Mouse (Mus musculus): ENCODE results near the gene Alpl. TPM values are rescaled to one million over a fixed set of nuclear protein-coding genes. Genes with fewer than 3 reads are reported as not detected.

Gene Alpl
- polyA plus RNA-seq, 1 experiment from 2014 or later = 9.7 TPM

- WGBS (ENCODE audit: insufficient replicate concordance) = 29% methylated on average over 11 of the region's 11 CpGs
- Histone ChIP-seq H3K4me1 (replicated peaks) (peaks cover 11% of the 10 kb centered on the region), H3K4me3 (replicated peaks) (no peak overlapping the region), H3K9ac (no peak overlapping the region), H3K27me3 (peaks cover 45% of the 10 kb centered on the region), H3K27ac (replicated peaks) (no peak overlapping the region), H3K9me3 (replicated peaks) (no peaks in the 10 kb centered on the region), H3K36me3 (replicated peaks) (no peaks in the 10 kb centered on the region), H3K4me2 (no peak overlapping the region)
- ATAC-seq (ENCODE audit: insufficient read depth) = no peak
Measured at GRCm38 (mm10) chr4:137800324-137800723, 4.1 kb upstream of the Alpl start.

GRCm38 (mm10) chr4:137797038-137797437 lies 854 bp upstream of the Alpl start:
- Histone ChIP-seq H3K9ac (no peak overlapping the region), H3K4me2 (no peak overlapping the region), H3K4me1 (replicated peaks) (peaks cover 11% of the 10 kb centered on the region), H3K27me3 (peaks cover 70% of the 10 kb centered on the region), H3K4me3 (replicated peaks) (no peak overlapping the region), H3K27ac (replicated peaks) (no peak overlapping the region), H3K9me3 (replicated peaks) (no peaks in the 10 kb centered on the region), H3K36me3 (replicated peaks) (no peaks in the 10 kb centered on the region)
- WGBS (ENCODE audit: insufficient replicate concordance) = 26% methylated on average over 4 of the region's 4 CpGs
- ATAC-seq (ENCODE audit: insufficient read depth) = no peak

- H3K9ac ChIP-seq = no peak overlapping the region
Measured at GRCm38 (mm10) chr4:137794178-137794900, 1.8 kb downstream of the Alpl start.

GRCm38 (mm10) chr4:137793611-137794010 lies 2.6 kb downstream of the Alpl start:
- WGBS (ENCODE audit: insufficient replicate concordance) = 62% methylated on average over 7 of the region's 7 CpGs
- H3K9me3 ChIP-seq (replicated peaks) = no peaks in the 10 kb centered on the region
- no peaks in the 10 kb centered on the region for H3K36me3 ChIP-seq (replicated peaks)
- no peak overlapping the region for H3K4me3 ChIP-seq (replicated peaks)
- no peak overlapping the region for H3K27ac ChIP-seq (replicated peaks)
- H3K9ac ChIP-seq = no peak overlapping the region
- no peak for ATAC-seq (ENCODE audit: insufficient read depth)
- H3K4me2 ChIP-seq = peak overlapping the region; percentile 11; the same call in 1 of the 2 replicates
- H3K27me3 ChIP-seq = peaks cover 58% of the 10 kb centered on the region
- peaks cover 11% of the 10 kb centered on the region for H3K4me1 ChIP-seq (replicated peaks)

More at GRCm38 (mm10) chr4:137794178-137794900, 1.8 kb downstream of the Alpl start:
- Histone ChIP-seq H3K27me3 (peaks cover 65% of the 10 kb centered on the region), H3K27ac (replicated peaks) (peak overlapping the region; percentile 33; the same call in 1 of the 2 replicates), H3K4me2 (peak overlapping the region; percentile 11; the same call in 1 of the 2 replicates), H3K9me3 (replicated peaks) (no peaks in the 10 kb centered on the region), H3K36me3 (replicated peaks) (no peaks in the 10 kb centered on the region), H3K4me1 (replicated peaks) (peaks cover 11% of the 10 kb centered on the region), H3K4me3 (replicated peaks) (no peak overlapping the region)
- 67% methylated on average over 13 of the region's 13 CpGs for WGBS (ENCODE audit: insufficient replicate concordance)
- peak; percentile 64 for ATAC-seq (ENCODE audit: insufficient read depth)

GRCm38 (mm10) chr4:137791440-137791839 lies 4.7 kb downstream of the Alpl start:
- Histone ChIP-seq H3K4me2 (no peak overlapping the region), H3K27me3 (peaks cover 36% of the 10 kb centered on the region), H3K36me3 (replicated peaks) (no peaks in the 10 kb centered on the region), H3K4me3 (replicated peaks) (no peak overlapping the region), H3K9me3 (replicated peaks) (no peaks in the 10 kb centered on the region), H3K4me1 (replicated peaks) (peaks cover 10% of the 10 kb centered on the region), H3K9ac (no peak overlapping the region), H3K27ac (replicated peaks) (no peak overlapping the region)
- ATAC-seq (ENCODE audit: insufficient read depth) = no peak
- WGBS (ENCODE audit: insufficient replicate concordance) = 31% methylated on average over 7 of the region's 7 CpGs

GRCm38 (mm10) chr4:137790981-137791380 lies 5.2 kb downstream of the Alpl start:
- no peak overlapping the region for H3K9ac ChIP-seq
- H3K36me3 ChIP-seq (replicated peaks) = no peaks in the 10 kb centered on the region
- peaks cover 32% of the 10 kb centered on the region for H3K27me3 ChIP-seq
- H3K9me3 ChIP-seq (replicated peaks) = no peaks in the 10 kb centered on the region
- ATAC-seq (ENCODE audit: insufficient read depth) = no peak
- H3K4me1 ChIP-seq (replicated peaks) = peaks cover 6% of the 10 kb centered on the region
- no peak overlapping the region for H3K4me2 ChIP-seq
- H3K4me3 ChIP-seq (replicated peaks) = no peak overlapping the region
- 50% methylated on average over 5 of the region's 5 CpGs for WGBS (ENCODE audit: insufficient replicate concordance)
- H3K27ac ChIP-seq (replicated peaks) = no peak overlapping the region

- Histone ChIP-seq H3K9me3 (replicated peaks) (no peaks in the 10 kb centered on the region), H3K4me3 (replicated peaks) (no peak overlapping the region), H3K9ac (no peak overlapping the region), H3K4me1 (replicated peaks) (peaks cover 12% of the 10 kb centered on the region), H3K27ac (replicated peaks) (no peak overlapping the region), H3K36me3 (replicated peaks) (no peaks in the 10 kb centered on the region), H3K4me2 (no peak overlapping the region), H3K27me3 (peaks cover 13% of the 10 kb centered on the region)
- ATAC-seq (ENCODE audit: insufficient read depth) = no peak
- WGBS (ENCODE audit: insufficient replicate concordance) = 63% methylated on average over 7 of the region's 7 CpGs
Measured at GRCm38 (mm10) chr4:137788511-137789049, 7.6 kb downstream of the Alpl start.

- no peaks in the 10 kb centered on the region for H3K9me3 ChIP-seq (replicated peaks)
- H3K27ac ChIP-seq (replicated peaks) = no peak overlapping the region
- no peak overlapping the region for H3K9ac ChIP-seq
- WGBS (ENCODE audit: insufficient replicate concordance) = 56% methylated on average over 7 of the region's 7 CpGs
- peaks cover 15% of the 10 kb centered on the region for H3K4me1 ChIP-seq (replicated peaks)
- H3K36me3 ChIP-seq (replicated peaks) = no peaks in the 10 kb centered on the region
- H3K4me3 ChIP-seq (replicated peaks) = no peak overlapping the region
- ATAC-seq (ENCODE audit: insufficient read depth) = no peak
- peaks cover 11% of the 10 kb centered on the region; the same call in 1 of the 2 replicates for H3K27me3 ChIP-seq
- H3K4me2 ChIP-seq = no peak overlapping the region
Measured at GRCm38 (mm10) chr4:137787589-137788289, 8.4 kb downstream of the Alpl start.

GRCm38 (mm10) chr4:137786488-137786887 lies 9.7 kb downstream of the Alpl start:
- H3K27ac ChIP-seq (replicated peaks) = no peak overlapping the region
- H3K27me3 ChIP-seq = peaks cover 15% of the 10 kb centered on the region; the same call in 1 of the 2 replicates
- no peak for ATAC-seq (ENCODE audit: insufficient read depth)
- peaks cover 20% of the 10 kb centered on the region for H3K4me1 ChIP-seq (replicated peaks)
- H3K36me3 ChIP-seq (replicated peaks) = no peaks in the 10 kb centered on the region
- H3K9ac ChIP-seq = no peak overlapping the region
- no peak overlapping the region for H3K4me3 ChIP-seq (replicated peaks)
- 65% methylated on average over 6 of the region's 6 CpGs for WGBS (ENCODE audit: insufficient replicate concordance)
- no peak overlapping the region for H3K4me2 ChIP-seq
- no peaks in the 10 kb centered on the region for H3K9me3 ChIP-seq (replicated peaks)

- WGBS (ENCODE audit: insufficient replicate concordance) = 79% methylated on average over 6 of the region's 6 CpGs
- no peak for ATAC-seq (ENCODE audit: insufficient read depth)
- H3K4me3 ChIP-seq (replicated peaks) = no peak overlapping the region
- H3K27ac ChIP-seq (replicated peaks) = no peak overlapping the region
- H3K9ac ChIP-seq = no peak overlapping the region
- H3K36me3 ChIP-seq (replicated peaks) = no peaks in the 10 kb centered on the region
- H3K4me2 ChIP-seq = no peak overlapping the region
- no peaks in the 10 kb centered on the region for H3K9me3 ChIP-seq (replicated peaks)
- H3K4me1 ChIP-seq (replicated peaks) = peaks cover 20% of the 10 kb centered on the region
- peaks cover 15% of the 10 kb centered on the region; the same call in 1 of the 2 replicates for H3K27me3 ChIP-seq
Measured at GRCm38 (mm10) chr4:137785270-137785669, 10.9 kb downstream of the Alpl start.

- Histone ChIP-seq H3K4me2 (no peak overlapping the region), H3K4me1 (replicated peaks) (peaks cover 20% of the 10 kb centered on the region), H3K27ac (replicated peaks) (no peak overlapping the region), H3K9me3 (replicated peaks) (no peaks in the 10 kb centered on the region), H3K9ac (no peak overlapping the region), H3K27me3 (peaks cover 15% of the 10 kb centered on the region; the same call in 1 of the 2 replicates), H3K36me3 (replicated peaks) (no peaks in the 10 kb centered on the region), H3K4me3 (replicated peaks) (no peak overlapping the region)
- 55% methylated on average over 6 of the region's 6 CpGs for WGBS (ENCODE audit: insufficient replicate concordance)
- no peak for ATAC-seq (ENCODE audit: insufficient read depth)
Measured at GRCm38 (mm10) chr4:137784741-137785140, 11.4 kb downstream of the Alpl start.

Measured in liver, embryonic 15.5 days (tissue).